Mouse (Mus musculus) neural tube, embryonic 13.5 days (tissue): ENCODE data around the gene C1s2. TPM values are rescaled to one million over a fixed set of nuclear protein-coding genes. Genes with fewer than 3 reads are reported as not detected.
"Not testable (repeated sequence)": the region's sequence is repeated elsewhere in the genome, so short reads cannot be mapped to it uniquely, and the experiment has no call there.

Experiments used
- ATAC-seq: fragments of 200-750 bp; cut with Nextera tagmentation; 2 replicates; pipeline ENCODE4 v1.8.0; 2017; ENCODE audit warnings: low read depth, mild to moderate bottlenecking, moderate TSS enrichment, moderate library complexity
- H3K27ac ChIP-seq: fragments of 300-500 bp; sonication (generic); replicated peaks from 2 replicates; pipeline ENCODE4 v1.5.1; 2015; ENCODE audit warnings: moderate library complexity, mild to moderate bottlenecking, inconsistent platforms
- H3K27me3 ChIP-seq: fragments of 300-500 bp; sonication (generic); 2 replicates; pipeline ENCODE4 v1.6.1; 2015; ENCODE audit warnings: mild to moderate bottlenecking, inconsistent platforms
- H3K36me3 ChIP-seq: fragments of 300-500 bp; sonication (generic); 2 replicates; pipeline ENCODE4 v1.6.1; 2015; ENCODE audit warnings: mild to moderate bottlenecking, inconsistent platforms
- H3K4me1 ChIP-seq: fragments of 300-500 bp; sonication (generic); replicated peaks from 2 replicates; pipeline ENCODE4 v1.6.1; 2015; ENCODE audit warnings: inconsistent platforms
- H3K4me2 ChIP-seq: fragments of 300-500 bp; sonication (generic); 2 replicates; pipeline ENCODE4 v1.6.1; 2015; ENCODE audit warnings: inconsistent platforms, mild to moderate bottlenecking, moderate library complexity
- H3K4me3 ChIP-seq: fragments of 300-500 bp; sonication (generic); 2 replicates; pipeline ENCODE4 v1.5.1; 2015; ENCODE audit warnings: mild to moderate bottlenecking, inconsistent platforms
- H3K9ac ChIP-seq: fragments of 300-500 bp; sonication (generic); 2 replicates; pipeline ENCODE4 v1.6.1; 2015; ENCODE audit warnings: moderate library complexity, mild to moderate bottlenecking, inconsistent platforms
- H3K9me3 ChIP-seq: fragments of 300-500 bp; sonication (generic); 2 replicates; pipeline ENCODE4 v1.6.1; 2016; ENCODE audit warnings: inconsistent platforms
- WGBS: fragments of 180-500 bp; shearing (Covaris S2); methylation state at CpG from one replicate; pipeline ENCODE4 v1.1.7; 2015; 5-methylcytosine and 5-hydroxymethylcytosine counted together
- polyA plus RNA-seq: library from polyadenylated mRNA; unstranded; fragments of >200 nt; fragmentation: Nextera tagmentation; extraction: Ambion mirVana; gene quantifications from 2 replicates; pipeline ENCODE4 v1.2.1, GENCODE M21; 2015

The C1s2 gene
- polyA plus RNA-seq: 0.12 TPM in 1 of 2 replicates, not detected in the other

GRCm38 (mm10) chr6:124635985-124636384, at the start of gene C1s2:
Gene C1s2 (minus strand): TSS chr6:124636085.
- H3K4me3 ChIP-seq, H3K27me3 ChIP-seq, H3K4me1 ChIP-seq, H3K4me2 ChIP-seq, H3K9ac ChIP-seq, H3K9me3 ChIP-seq, H3K36me3 ChIP-seq, H3K27ac ChIP-seq, ATAC-seq: not testable (repeated sequence)
- WGBS: 89% methylated on average over 2 of the region's 2 CpGs

DNA sequence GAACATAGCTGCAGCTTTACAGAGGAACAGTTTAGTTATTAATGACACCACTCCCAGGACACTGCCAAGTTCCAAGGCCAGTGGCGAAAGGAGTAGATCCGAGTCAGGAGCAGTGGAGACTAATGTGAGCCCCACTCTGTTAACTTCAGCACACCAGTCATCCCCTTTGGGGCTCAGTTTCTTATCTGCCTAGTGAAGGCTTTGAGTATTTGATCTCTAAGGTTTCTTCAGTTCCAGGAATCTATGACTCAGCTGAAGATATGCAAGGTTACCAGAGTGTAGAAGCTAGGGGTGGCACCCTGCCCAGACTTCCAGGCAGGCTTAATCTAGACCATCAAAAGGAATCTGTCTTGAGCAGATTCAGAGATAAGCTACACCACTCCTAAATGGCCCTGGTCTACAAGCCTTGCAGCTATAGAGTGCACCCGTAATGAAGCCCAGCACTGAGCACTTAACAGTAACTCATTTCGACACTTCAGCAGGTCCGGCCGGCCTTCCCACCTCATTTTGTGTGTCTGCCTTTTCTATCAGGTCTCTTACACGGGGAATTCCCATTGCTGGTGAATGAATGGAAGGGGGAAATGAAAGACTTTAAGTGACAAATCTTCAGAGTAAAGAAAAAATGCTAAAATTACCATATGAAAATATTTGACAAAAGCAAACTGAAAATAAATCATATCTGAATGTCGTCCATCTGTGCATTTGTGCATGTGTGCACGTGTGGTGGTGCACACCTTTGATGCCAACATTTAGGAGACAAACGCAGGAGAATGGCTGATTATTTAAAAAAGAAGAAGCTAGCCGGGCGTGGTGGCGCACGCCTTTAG, 47.9 kb upstream of the C1s2 start:
- no peak overlapping the region for H3K9ac ChIP-seq
- ATAC-seq: no peak
- no peaks in the 10 kb centered on the region for H3K36me3 ChIP-seq
- no peak overlapping the region for H3K27ac ChIP-seq
- H3K27me3 ChIP-seq: no peaks in the 10 kb centered on the region
- no peaks in the 10 kb centered on the region for H3K4me1 ChIP-seq
- WGBS: 86% methylated on average over 14 of the region's 14 CpGs
- H3K4me2 ChIP-seq: no peak overlapping the region
- H3K9me3 ChIP-seq: no peaks in the 10 kb centered on the region
- H3K4me3 ChIP-seq: no peak overlapping the region

GRCm38 (mm10) chr6:124682291-124682690, 46.4 kb upstream of the C1s2 start:
- not testable (repeated sequence) for H3K27me3 ChIP-seq, ATAC-seq, H3K36me3 ChIP-seq, H3K4me3 ChIP-seq, H3K9ac ChIP-seq, H3K4me1 ChIP-seq, H3K27ac ChIP-seq, H3K9me3 ChIP-seq, H3K4me2 ChIP-seq
- WGBS: 67% methylated on average over 6 of the region's 6 CpGs

DNA sequence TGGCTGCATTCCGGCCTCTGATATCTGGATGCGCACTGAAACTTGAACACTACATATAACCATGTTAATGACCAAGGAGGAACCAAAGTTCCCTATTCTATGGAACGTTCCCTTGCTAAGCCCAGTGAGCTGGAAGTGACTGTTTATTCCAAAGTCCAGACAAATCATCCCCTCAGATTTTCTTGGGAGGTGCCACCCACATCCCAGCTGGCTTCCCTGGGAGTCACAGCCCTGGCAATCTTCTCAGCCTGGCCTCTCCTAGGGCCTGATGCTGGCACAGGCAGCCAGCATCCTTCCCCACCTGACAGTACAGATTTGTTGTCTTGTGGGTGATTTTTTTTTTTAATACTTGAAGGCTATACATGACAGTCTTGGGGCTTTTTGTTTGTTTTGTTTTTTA, 43.6 kb upstream of the C1s2 start:
- Histone ChIP-seq H3K27ac (no peak overlapping the region), H3K9me3 (no peaks in the 10 kb centered on the region), H3K9ac (no peak overlapping the region), H3K36me3 (peaks cover 4% of the 10 kb centered on the region; the same call in 1 of the 2 replicates), H3K4me3 (no peak overlapping the region), H3K4me1 (no peaks in the 10 kb centered on the region), H3K27me3 (no peaks in the 10 kb centered on the region), H3K4me2 (no peak overlapping the region)
- 93% methylated on average over 3 of the region's 3 CpGs for WGBS
- no peak for ATAC-seq

- H3K4me2 ChIP-seq: no peak overlapping the region
- no peak overlapping the region for H3K9ac ChIP-seq
- H3K36me3 ChIP-seq: peaks cover 4% of the 10 kb centered on the region; the same call in 1 of the 2 replicates
- no peak overlapping the region for H3K27ac ChIP-seq
- no peak overlapping the region for H3K4me3 ChIP-seq
- no peaks in the 10 kb centered on the region for H3K27me3 ChIP-seq
- ATAC-seq: no peak
- WGBS: 93% methylated on average over 7 of the region's 7 CpGs
- no peaks in the 10 kb centered on the region for H3K9me3 ChIP-seq
- H3K4me1 ChIP-seq: no peaks in the 10 kb centered on the region
These were observed 42.9 kb upstream of the C1s2 start for GRCm38 (mm10) chr6:124678769-124679168.

DNA sequence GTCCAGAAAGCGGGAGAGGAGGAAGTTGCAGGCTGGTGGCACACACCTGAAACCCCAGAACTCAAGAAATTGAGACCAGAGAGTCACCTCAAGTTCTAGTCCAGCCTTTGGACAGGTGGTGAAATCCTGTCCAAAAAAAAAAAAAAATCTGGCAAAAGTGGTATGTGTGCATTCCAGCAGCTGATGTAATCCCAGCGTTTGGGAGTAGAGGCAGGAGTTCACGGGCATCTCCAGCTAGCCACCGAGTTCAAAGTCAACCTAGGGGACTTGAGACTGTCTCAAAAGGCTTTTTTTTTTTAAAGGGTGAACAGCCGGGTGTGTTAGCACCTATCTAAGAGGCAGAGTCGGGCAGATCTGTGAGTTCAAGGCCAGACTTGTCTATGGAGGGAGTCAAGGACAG, 40.3 kb upstream of the C1s2 start:
- H3K9ac ChIP-seq: no peak overlapping the region
- no peaks in the 10 kb centered on the region for H3K9me3 ChIP-seq
- no peaks in the 10 kb centered on the region; the same call in 1 of the 2 replicates for H3K4me1 ChIP-seq
- 89% methylated on average over 6 of the region's 6 CpGs for WGBS
- H3K27me3 ChIP-seq: no peaks in the 10 kb centered on the region
- no peak overlapping the region for H3K4me3 ChIP-seq
- no peak for ATAC-seq
- H3K27ac ChIP-seq: no peak overlapping the region
- no peak overlapping the region for H3K4me2 ChIP-seq
- H3K36me3 ChIP-seq: peaks cover 4% of the 10 kb centered on the region; the same call in 1 of the 2 replicates

DNA sequence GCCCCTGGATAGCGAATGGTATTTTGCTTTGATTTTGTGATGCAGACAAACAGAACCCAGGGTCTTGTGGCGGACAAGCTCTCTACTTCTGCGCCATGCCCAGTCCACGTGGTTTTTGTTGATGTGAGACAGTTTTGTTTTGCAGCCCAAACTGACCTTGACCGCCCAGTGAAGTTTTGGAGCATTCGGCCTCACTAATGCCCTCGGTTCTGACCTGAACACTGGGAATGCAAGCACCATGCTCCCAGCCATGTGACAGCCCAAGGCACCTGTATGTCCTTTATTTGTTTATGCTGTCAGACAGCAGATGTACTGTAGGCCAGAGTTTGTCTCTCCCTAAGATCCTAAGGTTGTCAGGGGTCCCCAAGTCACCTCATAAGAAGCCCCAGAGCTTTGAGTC, 38.7 kb upstream of the C1s2 start:
- Histone ChIP-seq H3K4me2 (no peak overlapping the region), H3K9me3 (no peaks in the 10 kb centered on the region), H3K4me1 (no peaks in the 10 kb centered on the region; the same call in 1 of the 2 replicates), H3K4me3 (no peak overlapping the region), H3K36me3 (peaks cover 4% of the 10 kb centered on the region; the same call in 1 of the 2 replicates), H3K27ac (no peak overlapping the region), H3K9ac (no peak overlapping the region), H3K27me3 (no peaks in the 10 kb centered on the region)
- no peak for ATAC-seq
- 95% methylated on average over 7 of the region's 7 CpGs for WGBS

DNA sequence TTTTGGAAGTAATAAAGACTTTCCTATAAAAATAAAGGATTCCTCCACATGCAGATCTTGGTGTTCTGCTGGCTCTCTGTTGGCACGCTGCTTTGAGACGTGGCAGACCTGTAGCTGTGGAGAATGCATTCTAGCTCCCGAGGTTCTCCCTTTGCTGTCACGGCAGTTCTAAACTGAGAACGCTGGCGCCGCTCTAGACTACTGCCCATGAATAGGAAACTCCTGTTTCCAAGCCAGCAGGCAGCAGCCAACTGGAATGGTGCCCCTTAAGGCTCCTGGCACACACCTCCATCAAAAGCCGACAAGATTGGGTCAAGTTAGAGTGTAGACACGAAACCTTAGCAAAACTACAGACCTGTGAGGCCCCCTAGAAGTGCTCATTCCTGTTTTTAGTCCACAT, 37.7 kb upstream of the C1s2 start:
- Histone ChIP-seq H3K9me3 (no peaks in the 10 kb centered on the region), H3K9ac (no peak overlapping the region), H3K4me1 (no peaks in the 10 kb centered on the region; the same call in 1 of the 2 replicates), H3K36me3 (peaks cover 4% of the 10 kb centered on the region; the same call in 1 of the 2 replicates), H3K27ac (no peak overlapping the region), H3K4me2 (no peak overlapping the region), H3K27me3 (no peaks in the 10 kb centered on the region), H3K4me3 (no peak overlapping the region)
- 85% methylated on average over 9 of the region's 9 CpGs for WGBS
- no peak for ATAC-seq

GRCm38 (mm10) chr6:124672100-124672499, 36.2 kb upstream of the C1s2 start:
- Histone ChIP-seq H3K9me3 (no peaks in the 10 kb centered on the region), H3K27me3 (no peaks in the 10 kb centered on the region), H3K4me3 (no peak overlapping the region), H3K9ac (no peak overlapping the region), H3K36me3 (peaks cover 4% of the 10 kb centered on the region; the same call in 1 of the 2 replicates), H3K4me2 (no peak overlapping the region), H3K4me1 (no peaks in the 10 kb centered on the region; the same call in 1 of the 2 replicates), H3K27ac (no peak overlapping the region)
- 71% methylated on average over 6 of the region's 6 CpGs for WGBS
- ATAC-seq: no peak

- H3K9ac ChIP-seq: no peak overlapping the region
These were observed 34.5 kb upstream of the C1s2 start for GRCm38 (mm10) chr6:124670281-124670900.

GRCm38 (mm10) chr6:124669234-124669859, 33.5 kb upstream of the C1s2 start:
- Histone ChIP-seq H3K36me3 (0 out of 2 replicates have a peak, but pooled peaks cover 3% of the 10 kb centered on the region), H3K4me2 (no peak overlapping the region), H3K9me3 (no peaks in the 10 kb centered on the region), H3K9ac (no peak overlapping the region), H3K27ac (no peak overlapping the region), H3K4me3 (no peak overlapping the region), H3K4me1 (peaks cover under 1% of the 10 kb centered on the region; the same call in 1 of the 2 replicates), H3K27me3 (no peaks in the 10 kb centered on the region)
- ATAC-seq: no peak
- WGBS: 91% methylated on average over 11 of the region's 11 CpGs

More at GRCm38 (mm10) chr6:124670281-124670900, 34.5 kb upstream of the C1s2 start:
- 92% methylated on average over 7 of the region's 7 CpGs for WGBS
- Histone ChIP-seq H3K27ac (no peak overlapping the region), H3K36me3 (peaks cover 6% of the 10 kb centered on the region; the same call in 1 of the 2 replicates), H3K4me2 (no peak overlapping the region), H3K4me1 (no peaks in the 10 kb centered on the region; the same call in 1 of the 2 replicates), H3K27me3 (no peaks in the 10 kb centered on the region), H3K4me3 (no peak overlapping the region), H3K9me3 (no peaks in the 10 kb centered on the region)
- ATAC-seq: no peak

DNA sequence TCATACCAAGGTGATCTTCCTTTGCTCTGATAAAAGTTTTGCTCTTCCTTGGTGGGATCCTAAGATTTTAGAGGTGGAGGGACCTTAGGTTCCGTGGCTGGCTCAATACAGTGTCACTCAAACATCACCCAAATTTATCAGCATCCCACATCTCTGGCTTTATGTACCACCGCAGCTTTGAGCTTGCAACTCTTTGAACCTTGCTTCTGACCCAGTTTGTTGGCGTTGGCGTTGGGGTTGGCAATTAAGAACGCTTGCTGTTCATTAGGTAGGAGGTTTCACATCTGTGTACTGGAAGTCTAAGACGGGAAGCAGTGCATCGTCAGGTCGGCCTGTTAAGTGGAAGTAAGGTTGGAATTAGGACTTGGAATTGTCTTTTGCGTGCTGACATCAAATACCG, 29.1 kb upstream of the C1s2 start:
- Histone ChIP-seq H3K27ac (no peak overlapping the region), H3K4me1 (peaks cover 17% of the 10 kb centered on the region), H3K9me3 (no peaks in the 10 kb centered on the region), H3K4me3 (no peak overlapping the region), H3K27me3 (no peaks in the 10 kb centered on the region), H3K9ac (no peak overlapping the region), H3K4me2 (no peak overlapping the region), H3K36me3 (0 out of 2 replicates have a peak, but pooled peaks cover 3% of the 10 kb centered on the region)
- ATAC-seq: no peak
- WGBS: 95% methylated on average over 10 of the region's 10 CpGs
